Mouse (Mus musculus): ENCODE data around the gene A630076J17Rik. TPM values are rescaled to one million over a fixed set of nuclear protein-coding genes. Genes with fewer than 3 reads are reported as not detected.

Gene A630076J17Rik
- polyA plus RNA-seq, 1 experiment from 2014 or later: not detected

DNA sequence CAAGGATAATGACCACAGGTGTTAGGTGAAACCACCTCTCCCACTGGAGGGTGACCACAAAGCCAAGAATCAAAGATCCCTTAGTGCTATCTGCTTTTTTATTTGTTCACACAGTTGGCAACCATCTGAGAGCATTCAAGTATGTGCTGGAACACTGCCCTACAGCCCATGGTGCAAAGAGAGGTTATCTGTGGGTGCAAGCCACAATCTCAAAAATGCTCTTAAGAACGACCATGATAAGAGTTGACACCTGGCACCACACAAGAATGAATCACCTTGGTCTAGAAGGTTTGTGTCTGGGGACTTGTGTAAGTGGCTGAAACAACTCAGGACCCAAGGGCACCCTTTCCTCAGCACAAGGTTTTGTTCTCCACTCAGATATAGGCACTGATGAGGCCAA, 7.2 kb upstream of the A630076J17Rik start:
- Histone ChIP-seq H3K9ac (ENCODE audit: low read depth, low read length) (no peak overlapping the region), H3K36me3 (ENCODE audit: control insufficient read depth, insufficient read depth, low read length) (no peaks in the 10 kb centered on the region), H3K4me2 (ENCODE audit: low read length) (no peak overlapping the region), H3K4me3 (ENCODE audit: low read depth, low read length) (no peak overlapping the region), H3K27ac (ENCODE audit: low read length) (no peak overlapping the region), H3K4me1 (ENCODE audit: control insufficient read depth, insufficient read depth, low read length) (no peaks in the 10 kb centered on the region), H3K9me3 (replicated peaks; ENCODE audit: control insufficient read depth, low read length, poor library complexity, severe bottlenecking) (no peaks in the 10 kb centered on the region), H3K27me3 (ENCODE audit: control insufficient read depth, insufficient read depth, low read depth, low read length) (no peaks in the 10 kb centered on the region)
- WGBS: 71% methylated on average over 1 of the region's 1 CpGs
- ATAC-seq: no peak

DNA sequence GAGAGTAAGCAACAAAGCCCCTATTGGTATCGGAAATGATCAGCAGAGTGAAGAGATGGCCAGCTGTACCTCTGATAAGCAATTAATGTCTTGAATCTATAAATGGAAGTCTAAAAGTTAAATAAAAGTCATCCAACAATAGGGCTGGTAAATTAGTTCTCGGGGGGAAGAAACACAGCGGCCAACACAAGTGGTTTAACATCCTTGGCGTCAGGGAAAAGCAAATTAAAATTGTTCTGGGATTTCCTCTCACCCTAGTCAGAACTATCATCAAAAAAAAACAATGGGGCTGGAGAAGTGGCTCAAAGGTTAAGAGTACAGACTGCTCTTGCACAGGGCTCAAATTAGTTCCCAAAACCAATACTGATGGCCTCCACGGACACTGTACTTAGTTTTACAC, 4.6 kb upstream of the A630076J17Rik start:
- Histone ChIP-seq H3K4me1 (ENCODE audit: control insufficient read depth, insufficient read depth, low read length) (no peaks in the 10 kb centered on the region), H3K9me3 (replicated peaks; ENCODE audit: control insufficient read depth, low read length, poor library complexity, severe bottlenecking) (no peaks in the 10 kb centered on the region), H3K4me3 (ENCODE audit: low read depth, low read length) (no peak overlapping the region), H3K27ac (ENCODE audit: low read length) (no peak overlapping the region), H3K36me3 (ENCODE audit: control insufficient read depth, insufficient read depth, low read length) (no peaks in the 10 kb centered on the region), H3K4me2 (ENCODE audit: low read length) (no peak overlapping the region), H3K27me3 (ENCODE audit: control insufficient read depth, insufficient read depth, low read depth, low read length) (no peaks in the 10 kb centered on the region), H3K9ac (ENCODE audit: low read depth, low read length) (no peak overlapping the region)
- 85% methylated on average over 5 of the region's 5 CpGs for WGBS
- no peak for ATAC-seq

DNA sequence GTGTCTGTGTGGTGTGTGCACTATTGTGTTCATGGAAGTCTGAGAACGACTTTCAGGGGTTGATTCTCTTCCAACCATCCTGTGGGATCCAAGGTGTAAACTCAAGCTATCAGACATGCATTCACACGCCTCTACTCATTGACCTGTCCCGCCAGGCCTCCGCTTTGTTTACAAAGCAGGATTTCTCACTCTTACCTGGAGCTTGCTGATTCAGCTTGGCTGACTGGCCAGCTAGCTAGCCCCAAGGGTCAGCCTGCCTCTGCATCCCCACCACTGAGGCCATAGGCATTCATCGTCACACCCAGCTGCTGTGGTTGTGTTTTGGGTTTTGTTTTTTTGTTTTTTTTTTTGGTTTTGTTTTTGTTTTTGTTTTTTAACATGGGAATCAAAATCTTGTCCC, 1.2 kb upstream of the A630076J17Rik start:
- H3K9ac ChIP-seq (ENCODE audit: low read depth, low read length): no peak overlapping the region
- no peaks in the 10 kb centered on the region for H3K36me3 ChIP-seq (ENCODE audit: control insufficient read depth, insufficient read depth, low read length)
- no peaks in the 10 kb centered on the region for H3K9me3 ChIP-seq (replicated peaks; ENCODE audit: control insufficient read depth, low read length, poor library complexity, severe bottlenecking)
- H3K4me3 ChIP-seq (ENCODE audit: low read depth, low read length): no peak overlapping the region
- no peak overlapping the region for H3K27ac ChIP-seq (ENCODE audit: low read length)
- H3K4me1 ChIP-seq (ENCODE audit: control insufficient read depth, insufficient read depth, low read length): no peaks in the 10 kb centered on the region
- 80% methylated on average over 5 of the region's 5 CpGs for WGBS
- H3K4me2 ChIP-seq (ENCODE audit: low read length): no peak overlapping the region
- no peaks in the 10 kb centered on the region; the same call in 1 of the 2 replicates for H3K27me3 ChIP-seq (ENCODE audit: control insufficient read depth, insufficient read depth, low read depth, low read length)
- no peak for ATAC-seq

DNA sequence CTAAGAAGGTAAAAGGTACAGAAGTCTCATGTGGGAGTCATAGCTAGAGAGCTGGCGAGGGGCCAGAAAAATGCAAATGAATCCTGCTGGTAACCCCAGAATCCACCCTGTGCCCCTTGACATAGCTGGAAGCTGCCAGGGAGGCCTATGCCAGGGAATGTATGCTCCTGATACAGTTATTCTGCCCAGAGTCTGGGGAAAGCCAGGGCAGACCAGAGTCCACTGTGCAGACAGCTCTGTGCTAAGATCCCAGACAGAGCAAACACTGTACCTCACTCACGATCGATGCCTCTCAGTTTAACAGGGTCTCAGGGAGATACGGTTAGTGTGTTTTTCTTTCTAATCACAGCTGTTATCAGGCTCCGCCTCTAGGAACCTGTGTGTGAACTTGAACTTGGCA, 592 bp upstream of the A630076J17Rik start:
- no peak overlapping the region for H3K27ac ChIP-seq (ENCODE audit: low read length)
- 74% methylated on average over 5 of the region's 5 CpGs for WGBS
- no peak overlapping the region for H3K9ac ChIP-seq (ENCODE audit: low read depth, low read length)
- H3K4me2 ChIP-seq (ENCODE audit: low read length): no peak overlapping the region
- H3K9me3 ChIP-seq (replicated peaks; ENCODE audit: control insufficient read depth, low read length, poor library complexity, severe bottlenecking): no peaks in the 10 kb centered on the region
- H3K4me1 ChIP-seq (ENCODE audit: control insufficient read depth, insufficient read depth, low read length): no peaks in the 10 kb centered on the region
- ATAC-seq: no peak
- no peaks in the 10 kb centered on the region; the same call in 1 of the 2 replicates for H3K27me3 ChIP-seq (ENCODE audit: control insufficient read depth, insufficient read depth, low read depth, low read length)
- no peaks in the 10 kb centered on the region for H3K36me3 ChIP-seq (ENCODE audit: control insufficient read depth, insufficient read depth, low read length)
- H3K4me3 ChIP-seq (ENCODE audit: low read depth, low read length): no peak overlapping the region

DNA sequence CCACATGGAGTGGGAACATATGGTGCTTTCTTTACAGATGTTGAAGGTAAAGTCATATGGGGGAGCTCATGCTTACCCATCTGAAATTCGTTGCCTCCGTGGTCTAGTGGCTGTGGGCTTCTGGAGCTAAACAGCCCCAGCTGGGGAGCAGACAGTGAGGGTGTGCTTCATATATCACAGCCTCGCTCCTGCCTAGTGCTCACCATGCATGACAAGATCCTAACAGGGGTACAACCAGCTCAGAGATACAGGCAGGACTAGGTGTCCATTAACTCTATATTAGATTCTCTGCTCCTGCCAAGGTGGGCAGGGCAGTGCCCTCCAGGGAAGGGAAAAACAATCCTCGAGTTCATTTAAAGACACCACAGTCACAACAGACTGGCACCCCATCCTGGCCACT, 788 bp downstream of the A630076J17Rik start:
- WGBS: 76% methylated on average over 4 of the region's 4 CpGs
- Histone ChIP-seq H3K4me1 (ENCODE audit: control insufficient read depth, insufficient read depth, low read length) (no peaks in the 10 kb centered on the region), H3K9ac (ENCODE audit: low read depth, low read length) (no peak overlapping the region), H3K9me3 (replicated peaks; ENCODE audit: control insufficient read depth, low read length, poor library complexity, severe bottlenecking) (no peaks in the 10 kb centered on the region), H3K4me3 (ENCODE audit: low read depth, low read length) (no peak overlapping the region), H3K27ac (ENCODE audit: low read length) (no peak overlapping the region), H3K36me3 (ENCODE audit: control insufficient read depth, insufficient read depth, low read length) (no peaks in the 10 kb centered on the region), H3K4me2 (ENCODE audit: low read length) (no peak overlapping the region), H3K27me3 (ENCODE audit: control insufficient read depth, insufficient read depth, low read depth, low read length) (no peaks in the 10 kb centered on the region; the same call in 1 of the 2 replicates)
- ATAC-seq: no peak

DNA sequence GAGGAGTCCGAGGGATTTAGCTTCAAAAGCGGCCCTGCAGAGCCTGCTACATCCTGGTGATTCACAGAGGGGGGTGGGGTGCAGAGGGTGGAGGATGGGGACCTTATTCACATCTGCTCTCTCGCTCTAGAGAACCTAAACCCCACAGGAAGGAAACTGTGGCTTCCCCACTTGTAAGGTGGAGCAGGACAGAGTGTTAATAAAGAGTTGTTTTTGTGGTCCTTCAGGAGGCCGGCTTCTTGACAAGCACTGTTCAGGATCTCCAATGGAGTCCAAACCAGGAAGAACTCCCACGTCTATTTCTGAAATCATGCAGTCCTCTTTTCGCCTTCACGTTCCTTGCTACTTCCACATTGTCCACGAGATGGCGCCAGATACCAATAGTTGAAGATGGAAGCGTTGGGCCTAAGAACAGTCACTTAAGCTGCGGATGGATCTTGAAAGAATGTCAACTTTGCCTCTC, 3.0 kb downstream of the A630076J17Rik start:
- Histone ChIP-seq H3K4me2 (ENCODE audit: low read length) (0 out of 2 replicates have a peak overlapping the region, but pooled peaks have one; percentile 7), H3K9ac (ENCODE audit: low read depth, low read length) (peak overlapping the region; percentile 45), H3K36me3 (ENCODE audit: control insufficient read depth, insufficient read depth, low read length) (no peaks in the 10 kb centered on the region), H3K4me1 (ENCODE audit: control insufficient read depth, insufficient read depth, low read length) (no peaks in the 10 kb centered on the region), H3K27ac (ENCODE audit: low read length) (no peak overlapping the region), H3K9me3 (replicated peaks; ENCODE audit: control insufficient read depth, low read length, poor library complexity, severe bottlenecking) (no peaks in the 10 kb centered on the region), H3K27me3 (ENCODE audit: control insufficient read depth, insufficient read depth, low read depth, low read length) (no peaks in the 10 kb centered on the region; the same call in 1 of the 2 replicates), H3K4me3 (ENCODE audit: low read depth, low read length) (no peak overlapping the region)
- WGBS: 6% methylated on average over 11 of the region's 11 CpGs
- ATAC-seq: peak; percentile 67

DNA sequence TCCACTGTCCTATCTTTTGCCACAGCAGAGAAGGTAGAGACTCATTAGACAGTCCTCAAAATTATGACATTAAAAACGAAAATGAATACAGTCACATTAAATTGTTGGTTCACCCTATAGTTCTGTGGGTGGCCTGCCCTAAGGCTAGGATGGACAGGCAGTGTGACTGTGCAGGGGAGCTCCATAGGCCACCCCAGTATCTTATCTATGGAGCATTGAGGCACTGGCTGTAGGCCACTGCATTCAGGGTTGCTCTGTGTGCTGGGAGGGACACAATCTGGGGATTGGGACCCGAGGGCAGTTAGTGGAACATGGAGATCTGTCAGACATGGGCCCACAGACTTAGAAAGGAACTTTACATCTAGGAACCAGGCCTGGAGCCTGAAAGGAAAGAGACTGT, 3.5 kb downstream of the A630076J17Rik start:
- no peak overlapping the region for H3K4me2 ChIP-seq (ENCODE audit: low read length)
- H3K27ac ChIP-seq (ENCODE audit: low read length): no peak overlapping the region
- no peak overlapping the region for H3K4me3 ChIP-seq (ENCODE audit: low read depth, low read length)
- peak; percentile 57 for ATAC-seq
- H3K27me3 ChIP-seq (ENCODE audit: control insufficient read depth, insufficient read depth, low read depth, low read length): no peaks in the 10 kb centered on the region; the same call in 1 of the 2 replicates
- no peaks in the 10 kb centered on the region for H3K4me1 ChIP-seq (ENCODE audit: control insufficient read depth, insufficient read depth, low read length)
- H3K9me3 ChIP-seq (replicated peaks; ENCODE audit: control insufficient read depth, low read length, poor library complexity, severe bottlenecking): no peaks in the 10 kb centered on the region
- H3K36me3 ChIP-seq (ENCODE audit: control insufficient read depth, insufficient read depth, low read length): no peaks in the 10 kb centered on the region
- no peak overlapping the region for H3K9ac ChIP-seq (ENCODE audit: low read depth, low read length)
- WGBS: 22% methylated on average over 2 of the region's 2 CpGs

DNA sequence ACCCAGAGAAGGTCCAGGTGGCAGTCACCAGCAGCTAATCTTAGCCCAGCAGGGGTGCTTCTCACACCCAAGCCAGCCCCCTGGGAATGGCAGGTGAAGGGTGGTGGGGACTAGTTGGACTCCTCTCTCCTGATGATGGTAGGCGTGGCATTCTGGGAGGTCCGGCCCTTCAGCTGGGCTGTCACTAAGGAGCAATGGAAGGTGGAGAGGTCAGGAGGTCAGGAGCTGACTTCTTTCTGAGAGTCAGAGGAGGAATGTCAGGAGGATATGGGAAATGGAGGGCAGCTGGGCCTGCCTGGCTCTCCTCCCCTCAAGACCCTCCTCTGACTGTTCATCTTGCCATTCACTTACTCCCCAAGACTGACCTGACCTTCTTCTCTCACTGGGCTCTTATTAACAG, 7.6 kb downstream of the A630076J17Rik start:
- ATAC-seq: no peak
- H3K27ac ChIP-seq (ENCODE audit: low read length): no peak overlapping the region
- WGBS: 61% methylated on average over 2 of the region's 2 CpGs
- no peaks in the 10 kb centered on the region for H3K36me3 ChIP-seq (ENCODE audit: control insufficient read depth, insufficient read depth, low read length)
- no peaks in the 10 kb centered on the region for H3K9me3 ChIP-seq (replicated peaks; ENCODE audit: control insufficient read depth, low read length, poor library complexity, severe bottlenecking)
- H3K4me1 ChIP-seq (ENCODE audit: control insufficient read depth, insufficient read depth, low read length): no peaks in the 10 kb centered on the region; the same call in 1 of the 2 replicates
- H3K4me3 ChIP-seq (ENCODE audit: low read depth, low read length): no peak overlapping the region
- no peak overlapping the region for H3K9ac ChIP-seq (ENCODE audit: low read depth, low read length)
- no peak overlapping the region for H3K4me2 ChIP-seq (ENCODE audit: low read length)
- no peaks in the 10 kb centered on the region; the same call in 1 of the 2 replicates for H3K27me3 ChIP-seq (ENCODE audit: control insufficient read depth, insufficient read depth, low read depth, low read length)

DNA sequence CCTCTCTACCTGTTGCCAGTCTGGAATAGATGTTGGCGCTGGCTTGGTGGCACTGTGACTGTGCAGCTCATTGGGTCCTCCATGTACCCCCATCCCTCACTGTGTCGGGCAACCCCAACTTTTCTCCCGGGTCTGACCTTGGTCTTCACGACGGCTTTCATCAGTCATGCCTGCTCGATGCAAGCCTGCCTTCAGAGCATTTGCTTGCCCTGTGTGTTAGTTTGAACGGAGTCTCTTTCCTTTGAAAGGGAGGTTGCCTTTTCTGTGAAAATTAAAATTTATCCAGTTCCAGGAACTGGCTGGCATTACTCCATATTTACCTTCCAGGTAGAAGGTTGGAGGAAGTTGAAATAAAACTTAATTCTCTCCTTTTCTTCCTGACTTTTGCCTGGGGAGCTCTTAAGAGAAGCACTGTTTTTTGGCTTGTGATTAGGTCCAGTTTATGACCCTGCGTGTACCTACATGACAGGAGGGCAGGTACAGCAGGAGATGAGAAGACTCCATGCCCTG, 8.1 kb downstream of the A630076J17Rik start:
- WGBS: 89% methylated on average over 8 of the region's 8 CpGs
- no peak overlapping the region for H3K4me2 ChIP-seq (ENCODE audit: low read length)
- H3K4me1 ChIP-seq (ENCODE audit: control insufficient read depth, insufficient read depth, low read length): no peaks in the 10 kb centered on the region; the same call in 1 of the 2 replicates
- ATAC-seq: no peak
- H3K4me3 ChIP-seq (ENCODE audit: low read depth, low read length): no peak overlapping the region
- H3K9me3 ChIP-seq (replicated peaks; ENCODE audit: control insufficient read depth, low read length, poor library complexity, severe bottlenecking): no peaks in the 10 kb centered on the region
- H3K9ac ChIP-seq (ENCODE audit: low read depth, low read length): no peak overlapping the region
- no peaks in the 10 kb centered on the region for H3K36me3 ChIP-seq (ENCODE audit: control insufficient read depth, insufficient read depth, low read length)
- no peaks in the 10 kb centered on the region for H3K27me3 ChIP-seq (ENCODE audit: control insufficient read depth, insufficient read depth, low read depth, low read length)
- H3K27ac ChIP-seq (ENCODE audit: low read length): no peak overlapping the region

All from midbrain, embryonic 16.5 days (tissue).